Mouse (Mus musculus) gastrocnemius, adult 18-20 months (tissue): Measurements from ENCODE around the gene Invs. TPM values are rescaled to one million over a fixed set of nuclear protein-coding genes. Genes with fewer than 3 reads are reported as not detected.

ENCODE experiments used
- DNase-seq: peaks from one replicate; pipeline ENCODE4 v3.0.0; 2021; ENCODE audit warnings: low spot score
- long read RNA-seq, 2 experiments: library from polyadenylated mRNA; stranded (forward); transcript quantifications; one replicate each; pipeline ENCODE4 v2.0.0; 2021
- total RNA-seq, 2 experiments: library from RNA; stranded (reverse); gene quantifications; 2 replicates each; pipeline ENCODE4 v1.2.3; 2021

Invs gene
- total RNA-seq = 1 to 10 TPM; 1.7 to 2.3 TPM
- long read RNA-seq, experiment 1, partial matches to known transcripts = 0 of 1 reads
- long read RNA-seq, experiment 1, other reads (novel, unspliced or antisense) = 1 of 1 reads
- long read RNA-seq, experiment 2 = 0 reads

DNA sequence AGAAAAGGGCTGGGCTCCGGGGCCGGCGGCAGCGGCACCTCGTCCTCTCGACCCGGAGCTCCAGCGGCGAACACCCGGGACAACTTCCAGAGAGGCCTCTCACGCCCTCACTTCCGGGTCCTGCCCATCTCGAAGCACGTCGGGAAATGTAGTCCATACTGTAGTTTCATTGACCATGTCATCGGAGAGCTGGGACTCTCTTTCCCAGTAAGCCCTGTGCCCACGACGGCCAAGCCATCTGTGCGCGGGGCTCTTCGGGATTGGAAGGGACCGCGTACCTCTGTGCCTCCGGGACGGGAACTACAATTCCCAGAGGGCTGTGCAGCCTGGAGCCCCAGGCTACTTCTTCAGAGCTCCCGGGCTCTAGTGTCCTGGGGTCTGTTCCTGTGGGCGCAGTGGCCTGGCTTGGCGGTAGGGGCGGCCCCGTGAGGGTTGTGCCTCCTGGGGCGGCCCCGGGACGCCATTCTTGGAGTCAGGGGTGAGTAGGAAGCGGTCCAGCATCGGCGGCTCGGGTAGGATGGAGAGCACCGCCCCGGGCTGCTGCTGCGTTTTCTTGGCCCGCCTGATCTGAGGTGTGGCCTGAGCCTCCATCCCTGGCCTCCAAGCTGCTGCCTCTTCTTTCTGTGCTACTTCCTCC lies at the start of gene Invs, which contains the start of gene Erp44:
TSS of gene Invs (plus strand) at position 263 of the 637 bp plus-strand sequence.
TSS of gene Erp44 (minus strand) at position 61 of the 637 bp plus-strand sequence.
- peak; percentile 98 for DNase-seq

GRCm38 (mm10) chr4:48236721-48237120 lies 42.8 kb upstream of the Invs start:
- no peak for DNase-seq

DNA sequence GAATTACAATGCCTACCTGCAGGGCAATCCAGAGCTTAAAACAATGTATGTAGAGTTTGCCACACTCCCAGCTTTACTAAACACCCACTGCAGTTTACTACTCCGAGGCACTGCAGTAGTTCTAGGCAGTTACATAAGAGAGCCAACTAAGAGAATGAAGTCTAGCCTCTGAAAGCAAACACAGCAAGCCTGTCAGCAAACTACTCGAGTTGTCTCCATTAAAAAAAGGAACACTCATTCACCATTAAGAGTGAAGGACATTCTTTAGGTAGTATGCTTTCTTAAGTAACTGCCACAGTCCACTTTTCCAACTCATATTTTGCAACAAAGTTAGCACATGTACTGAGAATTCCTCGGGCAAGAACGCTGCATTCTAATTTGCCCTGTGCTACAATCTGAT lies 40.5 kb upstream of the Invs start:
- no peak for DNase-seq

GRCm38 (mm10) chr4:48242482-48242881 lies 37.1 kb upstream of the Invs start:
- no peak for DNase-seq

DNA sequence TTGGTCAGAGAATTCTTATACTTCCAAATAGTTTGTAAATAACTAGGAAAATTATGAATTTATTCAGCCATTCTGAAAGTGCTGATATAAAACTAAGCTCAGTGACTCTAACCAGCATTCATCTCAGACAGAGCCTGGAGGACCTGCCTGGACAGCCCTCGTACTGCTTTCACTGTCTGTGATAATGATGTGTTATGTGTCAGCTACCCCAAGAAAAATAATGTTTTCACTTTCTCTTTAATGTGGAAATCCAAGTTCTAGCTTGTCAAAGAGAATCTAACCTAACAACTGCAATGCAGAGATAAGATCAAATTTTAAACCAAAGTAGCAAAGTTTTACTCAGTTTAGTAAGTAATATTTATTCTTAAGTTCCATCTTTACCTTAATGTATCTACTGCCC lies 35.8 kb upstream of the Invs start:
- no peak for DNase-seq

- no peak for DNase-seq
Measured at GRCm38 (mm10) chr4:48244280-48244679, 35.3 kb upstream of the Invs start.

DNA sequence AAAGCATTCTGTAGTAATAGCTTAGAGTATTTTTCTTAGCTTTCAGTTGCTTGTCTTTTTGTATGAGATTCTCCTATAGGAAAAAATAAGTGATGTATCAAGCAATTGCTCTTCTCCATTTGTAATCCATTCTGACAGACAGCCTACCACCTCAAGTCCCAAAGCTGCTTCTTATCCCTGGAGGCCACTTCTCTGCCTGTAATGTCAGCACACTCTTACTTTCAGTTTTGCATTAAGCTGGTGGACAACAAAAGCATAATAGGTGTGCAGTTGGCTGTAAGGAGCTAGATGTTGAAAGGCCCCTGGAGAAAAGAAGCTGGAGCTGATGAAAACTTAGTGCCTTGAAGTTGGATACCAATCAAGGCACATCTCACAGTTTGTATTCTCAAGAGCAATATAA lies 26.3 kb upstream of the Invs start:
- no peak for DNase-seq

DNA sequence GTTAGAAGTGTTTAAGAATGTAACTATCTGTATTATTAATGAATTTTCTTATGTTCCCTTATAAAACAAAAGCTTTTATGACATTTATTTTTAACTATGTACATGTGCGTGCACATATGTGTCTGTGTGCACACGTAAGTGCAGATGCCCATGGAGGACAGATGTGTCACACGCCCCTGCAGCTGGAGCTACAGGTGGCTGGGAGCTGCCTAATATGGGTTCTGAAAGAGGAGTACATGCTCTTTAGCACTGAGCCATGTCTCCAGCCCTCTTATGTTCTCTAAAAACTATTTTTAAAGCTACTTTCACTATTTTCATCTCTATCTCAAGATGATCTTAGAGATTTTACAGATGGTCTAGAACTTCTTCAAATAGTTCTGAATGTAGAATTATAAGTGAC lies 21.5 kb upstream of the Invs start:
- no peak for DNase-seq

GRCm38 (mm10) chr4:48267683-48268082 lies 11.9 kb upstream of the Invs start:
- DNase-seq = no peak

- no peak for DNase-seq
Measured at GRCm38 (mm10) chr4:48268127-48268526, 11.4 kb upstream of the Invs start.

DNA sequence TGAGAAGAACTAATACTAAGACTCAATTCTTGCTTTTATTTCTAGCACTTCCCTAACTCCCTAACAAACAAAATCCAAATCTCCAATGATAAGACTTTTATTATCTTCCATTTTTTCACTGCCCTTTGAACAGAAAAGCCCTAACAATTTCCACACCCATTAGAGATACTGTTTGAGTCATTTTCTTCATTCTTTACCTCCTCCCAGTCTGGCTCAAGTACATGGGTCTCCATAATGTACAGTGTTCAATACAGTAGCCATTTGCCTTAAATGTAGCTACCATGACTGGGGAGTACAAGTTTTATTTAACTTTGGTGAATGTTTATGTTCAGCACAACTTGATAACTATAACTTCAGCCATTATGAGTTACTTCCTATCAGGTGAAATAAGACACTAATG lies 9.0 kb upstream of the Invs start:
- DNase-seq = no peak

DNA sequence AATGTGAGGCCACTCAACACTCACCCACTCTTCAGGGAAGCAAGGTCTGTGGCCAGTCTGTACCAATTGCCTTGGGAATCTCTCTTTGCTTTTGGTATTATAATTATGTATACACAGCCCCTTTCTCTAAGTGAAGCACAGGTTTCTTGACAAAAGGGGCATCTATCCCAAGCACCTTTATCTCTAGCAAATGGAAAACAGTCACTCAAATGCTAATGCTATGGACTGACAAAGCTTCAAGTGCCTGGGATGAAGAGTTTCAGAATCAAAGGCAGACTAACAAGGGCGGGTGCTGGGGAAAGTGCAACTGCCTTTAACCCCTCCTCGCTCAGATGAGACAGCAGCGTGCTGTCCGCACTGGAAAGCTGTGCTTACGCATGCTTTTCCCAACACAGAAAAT lies 7.7 kb upstream of the Invs start:
- no peak for DNase-seq

GRCm38 (mm10) chr4:48273119-48273829 lies 6.3 kb upstream of the Invs start:
- no peak for DNase-seq

DNA sequence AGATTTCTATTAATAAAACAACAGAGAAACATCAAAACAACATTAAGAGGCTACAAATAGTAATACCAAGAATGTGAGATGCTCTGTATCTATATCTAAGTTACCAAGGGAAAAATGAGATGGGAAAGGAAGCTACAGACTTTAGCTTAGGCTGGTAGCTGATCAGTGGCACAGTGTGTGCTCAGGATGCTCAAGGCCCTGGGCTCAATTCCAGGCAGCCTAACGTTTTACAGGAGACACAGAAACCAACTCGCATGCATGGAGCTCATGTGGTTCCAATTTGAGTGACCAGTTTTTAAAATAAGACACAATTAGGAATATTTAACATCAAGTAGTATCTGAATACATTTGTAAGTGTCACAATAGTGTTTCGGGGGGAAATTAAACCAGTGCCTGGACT lies 3.8 kb upstream of the Invs start:
- peak; percentile 21 for DNase-seq

DNA sequence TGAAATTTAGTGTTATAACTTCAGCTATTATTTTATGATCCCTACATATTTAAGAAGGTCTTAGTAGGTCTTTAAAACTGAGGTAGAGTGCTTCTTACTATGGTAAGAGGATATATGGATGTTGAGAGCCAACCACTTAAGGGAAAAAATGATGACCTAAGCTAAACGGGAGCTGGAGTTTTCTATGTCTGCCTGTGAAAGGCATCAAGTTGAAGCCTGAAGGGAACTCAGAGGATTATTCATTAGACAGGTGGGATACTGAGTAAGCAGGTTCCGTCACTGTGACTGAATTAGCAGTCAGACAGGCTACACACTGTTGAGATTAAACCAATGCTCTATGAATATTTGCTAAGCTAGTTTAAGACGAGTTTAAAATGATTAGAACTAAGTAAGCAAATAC lies 2.5 kb upstream of the Invs start:
- DNase-seq = no peak

- DNase-seq = peak; percentile 11
Measured at GRCm38 (mm10) chr4:48278757-48279497, 633 bp upstream of the Invs start.

- no peak for DNase-seq
Measured at GRCm38 (mm10) chr4:48281121-48281520, 1.6 kb downstream of the Invs start.

DNA sequence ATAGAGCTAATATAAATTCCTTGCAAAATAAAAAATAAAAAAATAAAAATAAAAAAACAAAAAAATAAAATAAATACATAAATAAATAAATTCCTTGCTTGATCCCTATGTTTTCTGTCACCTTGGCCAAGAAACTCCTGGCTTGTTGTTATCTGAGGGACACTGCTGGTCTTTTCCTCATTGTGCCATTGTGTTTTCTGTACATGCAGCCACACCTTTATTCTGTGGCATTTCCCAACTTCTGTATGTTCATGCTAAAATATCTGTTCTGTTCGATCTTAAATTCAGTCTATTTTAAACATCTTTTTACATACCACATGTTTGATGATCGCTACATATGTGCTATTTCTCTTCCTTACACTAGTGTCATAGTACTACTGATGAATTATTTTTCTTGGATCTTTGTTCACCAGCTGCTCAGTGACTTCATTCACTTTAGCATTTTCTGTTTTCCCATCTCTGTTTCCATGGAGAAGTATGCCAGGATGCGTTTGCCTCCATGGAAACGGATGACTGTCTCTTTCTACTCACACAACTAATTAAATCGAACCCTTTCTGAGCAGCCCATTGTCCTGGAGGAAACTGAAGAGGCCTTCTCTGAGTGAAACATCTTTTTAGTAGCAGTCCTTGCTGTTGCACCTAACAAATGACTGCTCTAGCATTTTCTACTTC lies 7.7 kb downstream of the Invs start:
- no peak for DNase-seq

DNA sequence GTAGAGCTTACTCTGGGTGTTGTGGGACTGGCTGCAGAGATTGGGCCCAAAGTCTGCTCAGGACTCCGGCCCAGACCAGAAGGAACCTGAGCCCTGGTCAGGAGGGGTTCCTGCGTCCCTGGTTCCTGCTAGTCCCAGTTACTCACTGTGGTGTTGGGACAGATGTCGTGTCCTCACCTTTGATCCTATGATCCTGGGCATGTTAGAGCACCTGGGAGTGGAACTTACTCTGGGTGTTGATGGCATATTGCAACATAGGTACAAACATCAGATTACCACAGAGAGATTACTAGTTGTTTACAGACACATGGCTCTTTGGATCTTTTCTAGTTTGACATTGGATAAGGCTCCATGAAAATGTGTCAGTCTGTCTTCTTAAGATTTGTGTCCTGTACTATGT lies 35.3 kb downstream of the Invs start:
- DNase-seq = no peak

GRCm38 (mm10) chr4:48316036-48316435 lies 36.5 kb downstream of the Invs start:
- DNase-seq = no peak

GRCm38 (mm10) chr4:48321276-48321675 lies 41.7 kb downstream of the Invs start:
- DNase-seq = no peak

- DNase-seq = no peak
Measured at GRCm38 (mm10) chr4:48322095-48322494, 42.5 kb downstream of the Invs start.
